In the genomic region with DNA sequence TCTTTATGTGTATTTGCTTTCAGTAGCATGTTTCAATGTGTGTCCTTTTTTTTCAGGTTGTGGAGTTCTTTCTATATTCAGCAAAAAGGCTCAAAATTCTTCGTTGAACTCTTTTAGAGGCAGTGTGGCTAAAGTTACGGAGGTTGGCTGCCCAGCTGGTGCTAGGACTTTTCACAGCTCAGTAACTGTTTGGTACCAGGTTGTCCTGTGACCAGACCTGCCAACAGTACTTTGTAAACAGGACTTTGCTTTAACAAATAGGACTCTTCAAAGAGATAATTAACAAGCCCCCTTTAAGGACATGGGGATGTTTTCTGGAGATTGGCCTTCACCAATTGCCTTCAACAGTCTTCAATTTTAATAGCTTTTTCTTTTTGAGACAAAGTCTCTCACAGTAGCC, we compare ENCODE assay signal across 12 mouse cellular contexts. TPM values are rescaled to one million over a fixed set of nuclear protein-coding genes. Genes with fewer than 3 reads are reported as not detected.
DNase-seq lines count a peak whose midpoint lies in the region; ATAC-seq and TF ChIP-seq lines count a peak whose summit lies in the region.
"Had no signal": no experiment of that assay in that cellular context is flagged by ENCODE, and none has a peak within 500 bp of the region (broad histone marks: within the 10 kb centered on the region; RNA-seq: fewer than 3 reads in every experiment).

No protein-coding gene starts in this region.

- H3K27me3 ChIP-seq in heart, embryonic 14.5 days (ENCODE audit: control insufficient read depth, insufficient read depth, low read length): no peaks in the 10 kb centered on the region
- H3K27me3 ChIP-seq in midbrain, embryonic 12.5 days: no peaks in the 10 kb centered on the region
- no peaks in the 10 kb centered on the region for H3K27me3 ChIP-seq in midbrain, embryonic 14.5 days (ENCODE audit: control insufficient read depth, insufficient read depth, low read length)
- no peaks in the 10 kb centered on the region for H3K27me3 ChIP-seq in kidney, postnatal 0 days (ENCODE audit: insufficient read depth, low read length)
- no peaks in the 10 kb centered on the region for H3K27me3 ChIP-seq in stomach, embryonic 15.5 days (replicated peaks)

- 0 out of 2 replicates have a peak, but pooled peaks cover 3% of the 10 kb centered on the region for H3K36me3 ChIP-seq in heart, embryonic 14.5 days (ENCODE audit: control insufficient read depth, insufficient read depth, low read length)
- peaks cover 8% of the 10 kb centered on the region for H3K36me3 ChIP-seq in midbrain, embryonic 12.5 days
- H3K36me3 ChIP-seq in midbrain, embryonic 14.5 days (ENCODE audit: control insufficient read depth, insufficient read depth, low read length): 0 out of 2 replicates have a peak, but pooled peaks cover 4% of the 10 kb centered on the region
- 0 out of 2 replicates have a peak, but pooled peaks cover 5% of the 10 kb centered on the region for H3K36me3 ChIP-seq in kidney, postnatal 0 days (ENCODE audit: insufficient read depth, low read length)
- peaks cover 5% of the 10 kb centered on the region; the same call in 1 of the 2 replicates for H3K36me3 ChIP-seq in stomach, embryonic 15.5 days

- no peak overlapping the region for H3K27ac ChIP-seq in heart, embryonic 14.5 days (replicated peaks in 1 of 2; ENCODE audit: control insufficient read depth in 1 of 2, insufficient read depth in 1 of 2, low read depth in 2 of 2, low read length in 2 of 2)
- H3K27ac ChIP-seq in midbrain, embryonic 12.5 days (replicated peaks): no peak overlapping the region
- H3K27ac ChIP-seq in midbrain, embryonic 14.5 days (replicated peaks; ENCODE audit: low read depth, low read length): no peak overlapping the region
- H3K27ac ChIP-seq in kidney, postnatal 0 days: no peak overlapping the region
- no peak overlapping the region for H3K27ac ChIP-seq in stomach, embryonic 15.5 days

- 77% methylated on average over 2 of the region's 2 CpGs for WGBS in heart, embryonic 14.5 days
- 75% methylated on average over 2 of the region's 2 CpGs for WGBS in midbrain, embryonic 12.5 days
- 80% methylated on average over 2 of the region's 2 CpGs for WGBS in midbrain, embryonic 14.5 days
- WGBS in kidney, postnatal 0 days: 64% methylated on average over 2 of the region's 2 CpGs
- WGBS in stomach, embryonic 15.5 days: 69% methylated on average over 2 of the region's 2 CpGs

- DNase-seq in heart, adult 8-10 months (ENCODE audit: low spot score): no peak
- DNase-seq in midbrain, embryonic 14.5 days: no peak
- DNase-seq in kidney, postnatal 0 days (ENCODE audit: low spot score): no peak
- DNase-seq in adrenal gland, adult 2 months: no peak
- no peak for DNase-seq in embryo, embryonic 10 days (ENCODE audit: low spot score)
- DNase-seq: adrenal gland, postnatal 25 days; cerebellum, adult 2 months; gastrocnemius, postnatal 10 days had no signal

- H3K4me3 ChIP-seq in heart, embryonic 14.5 days (ENCODE audit: control insufficient read depth in 1 of 2, insufficient read depth in 1 of 2, low read depth in 1 of 2, low read length in 2 of 2): no peak overlapping the region
- no peak overlapping the region for H3K4me3 ChIP-seq in midbrain, embryonic 12.5 days
- H3K4me3 ChIP-seq in midbrain, embryonic 14.5 days (replicated peaks; ENCODE audit: low read depth, low read length): no peak overlapping the region
- H3K4me3 ChIP-seq in kidney, postnatal 0 days (replicated peaks; ENCODE audit: low read depth, low read length): no peak overlapping the region
- no peak overlapping the region for H3K4me3 ChIP-seq in stomach, embryonic 15.5 days (replicated peaks)

- TF ChIP-seq CTCF in kidney, postnatal 0 days (IDR thresholded peaks at IDR 0.05; ENCODE audit: low read depth): no peak

- H3K9ac ChIP-seq in heart, embryonic 14.5 days (ENCODE audit: low read length): no peak overlapping the region
- no peak overlapping the region for H3K9ac ChIP-seq in midbrain, embryonic 12.5 days (replicated peaks)
- H3K9ac ChIP-seq in midbrain, embryonic 14.5 days (replicated peaks; ENCODE audit: low read length): no peak overlapping the region
- H3K9ac ChIP-seq in kidney, postnatal 0 days (ENCODE audit: low read depth, low read length): no peak overlapping the region
- no peak overlapping the region for H3K9ac ChIP-seq in stomach, embryonic 15.5 days

- no peak for ATAC-seq in heart, embryonic 14.5 days (ENCODE audit: insufficient number of reproducible peaks, insufficient read depth, low FRiP score, low read depth)
- ATAC-seq in midbrain, embryonic 12.5 days (ENCODE audit: low FRiP score, low read depth): no peak
- no peak for ATAC-seq in midbrain, embryonic 14.5 days (ENCODE audit: low FRiP score, low TSS enrichment)
- ATAC-seq in kidney, postnatal 0 days (replicated peaks; ENCODE audit: low FRiP score, low read depth): no peak
- no peak for ATAC-seq in stomach, embryonic 15.5 days (ENCODE audit: insufficient read depth, low FRiP score, low read depth)

- H3K9me3 ChIP-seq in heart, embryonic 14.5 days (ENCODE audit: control insufficient read depth, low read length): no peaks in the 10 kb centered on the region
- no peaks in the 10 kb centered on the region for H3K9me3 ChIP-seq in midbrain, embryonic 12.5 days
- no peaks in the 10 kb centered on the region for H3K9me3 ChIP-seq in midbrain, embryonic 14.5 days (ENCODE audit: control insufficient read depth, low read length)
- H3K9me3 ChIP-seq in kidney, postnatal 0 days (replicated peaks; ENCODE audit: low read length): no peaks in the 10 kb centered on the region
- no peaks in the 10 kb centered on the region for H3K9me3 ChIP-seq in stomach, embryonic 15.5 days

- H3K4me1 ChIP-seq in heart, embryonic 14.5 days (ENCODE audit: control insufficient read depth in 2 of 2, insufficient read depth in 2 of 2, low read length in 2 of 2): peaks cover 0 to 8% of the 10 kb centered on the region in 2 experiments; a peak in 1 of 4 replicates
- H3K4me1 ChIP-seq in midbrain, embryonic 12.5 days: no peaks in the 10 kb centered on the region
- H3K4me1 ChIP-seq in midbrain, embryonic 14.5 days (ENCODE audit: control insufficient read depth, insufficient read depth, low read length): 0 out of 2 replicates have a peak, but pooled peaks cover 5% of the 10 kb centered on the region
- 0 out of 2 replicates have a peak, but pooled peaks cover 7% of the 10 kb centered on the region for H3K4me1 ChIP-seq in kidney, postnatal 0 days (replicated peaks; ENCODE audit: insufficient read depth, low read length)
- no peaks in the 10 kb centered on the region for H3K4me1 ChIP-seq in stomach, embryonic 15.5 days

- peak overlapping the region; percentile 77 for H3K4me2 ChIP-seq in heart, embryonic 14.5 days (ENCODE audit: low read length)
- H3K4me2 ChIP-seq in midbrain, embryonic 12.5 days (replicated peaks): peak overlapping the region; percentile 74; the same call in 1 of the 2 replicates
- no peak overlapping the region for H3K4me2 ChIP-seq in midbrain, embryonic 14.5 days (ENCODE audit: low read length)
- peak overlapping the region; percentile 95 for H3K4me2 ChIP-seq in kidney, postnatal 0 days (ENCODE audit: low read length)
- peak overlapping the region; percentile 91; the same call in 1 of the 2 replicates for H3K4me2 ChIP-seq in stomach, embryonic 15.5 days

RNA-seq across cellular contexts. Expression of gene Hykk, which starts 1.1 kb away (rescaled TPM):
- polyA plus RNA-seq in heart, embryonic 14.5 days (2014; fragmentation: Nextera tagmentation; extraction: Ambion mirVana): 2.8 and 3.1 TPM in 2 replicates
- total RNA-seq in heart, adult 8-10 months (2022): 1 to 10 TPM in 3 of 4 experiments, under 1 TPM in 1; 0.87 to 1.7 (median 1.3) TPM
- 4.9 and 5.0 TPM in 2 replicates for polyA plus RNA-seq in midbrain, embryonic 12.5 days (2016; fragmentation: Nextera tagmentation; extraction: Ambion mirVana)
- polyA plus RNA-seq in midbrain, embryonic 14.5 days (2014; fragmentation: Nextera tagmentation; extraction: Ambion mirVana): 1.5 and 2.1 TPM in 2 replicates
- polyA plus RNA-seq in kidney, postnatal 0 days (2015; fragmentation: Nextera tagmentation; extraction: Ambion mirVana): 15.5 and 16.3 TPM in 2 replicates
- 3.7 and 3.8 TPM in 2 replicates for polyA plus RNA-seq in stomach, embryonic 15.5 days (2015; fragmentation: Nextera tagmentation; extraction: Ambion mirVana)
- 1 to 10 TPM; 1.5 to 2.5 TPM for total RNA-seq in adrenal gland, adult 2 months (2021)
- polyA plus RNA-seq in adrenal gland, adult 2 months (2012; rRNA removed): 0.50 and 0.61 TPM in 2 replicates

RNA-seq across cellular contexts. Expression of gene Psma4, which starts 32.4 kb away (rescaled TPM):
- 224 and 239 TPM in 2 replicates for polyA plus RNA-seq in heart, embryonic 14.5 days (2014; fragmentation: Nextera tagmentation; extraction: Ambion mirVana)
- total RNA-seq in heart, adult 8-10 months (2022): 100 to 1,000 TPM; 112 to 128 (median 120) TPM
- 263 and 273 TPM in 2 replicates for polyA plus RNA-seq in midbrain, embryonic 12.5 days (2016; fragmentation: Nextera tagmentation; extraction: Ambion mirVana)
- polyA plus RNA-seq in midbrain, embryonic 14.5 days (2014; fragmentation: Nextera tagmentation; extraction: Ambion mirVana): 273 and 276 TPM in 2 replicates
- polyA plus RNA-seq in kidney, postnatal 0 days (2015; fragmentation: Nextera tagmentation; extraction: Ambion mirVana): 317 and 325 TPM in 2 replicates
- polyA plus RNA-seq in stomach, embryonic 15.5 days (2015; fragmentation: Nextera tagmentation; extraction: Ambion mirVana): 286 and 294 TPM in 2 replicates
- 100 to 1,000 TPM; 167 to 183 TPM for total RNA-seq in adrenal gland, adult 2 months (2021)
- 12.8 and 15.1 TPM in 2 replicates for polyA plus RNA-seq in adrenal gland, adult 2 months (2012; rRNA removed)

RNA-seq across cellular contexts. Expression of gene AY074887, which starts 32.6 kb away (rescaled TPM):
- polyA plus RNA-seq in heart, embryonic 14.5 days (2014; fragmentation: Nextera tagmentation; extraction: Ambion mirVana): 1.2 and 1.3 TPM in 2 replicates
- not detected for total RNA-seq in heart, adult 8-10 months (2022)
- 0.73 and 1.2 TPM in 2 replicates for polyA plus RNA-seq in midbrain, embryonic 12.5 days (2016; fragmentation: Nextera tagmentation; extraction: Ambion mirVana)
- polyA plus RNA-seq in midbrain, embryonic 14.5 days (2014; fragmentation: Nextera tagmentation; extraction: Ambion mirVana): 0.58 and 0.81 TPM in 2 replicates
- polyA plus RNA-seq in kidney, postnatal 0 days (2015; fragmentation: Nextera tagmentation; extraction: Ambion mirVana): 0.72 and 1.1 TPM in 2 replicates
- polyA plus RNA-seq in stomach, embryonic 15.5 days (2015; fragmentation: Nextera tagmentation; extraction: Ambion mirVana): 0.48 and 0.77 TPM in 2 replicates
- total RNA-seq in adrenal gland, adult 2 months (2021): not detected
- not detected in 2 replicates for polyA plus RNA-seq in adrenal gland, adult 2 months (2012; rRNA removed)
- total RNA-seq: adrenal gland, postnatal 25 days; gastrocnemius, postnatal 10 days; left cerebral cortex, postnatal 36 days had no signal
- polyA plus RNA-seq: cerebellum, adult 2 months had no signal

RNA-seq across cellular contexts. Expression of gene Ireb2, which starts 54.6 kb away (rescaled TPM):
- 28.4 and 31.0 TPM in 2 replicates for polyA plus RNA-seq in heart, embryonic 14.5 days (2014; fragmentation: Nextera tagmentation; extraction: Ambion mirVana)
- total RNA-seq in heart, adult 8-10 months (2022): 10 to 100 TPM; 21.1 to 24.7 (median 21.8) TPM
- polyA plus RNA-seq in midbrain, embryonic 12.5 days (2016; fragmentation: Nextera tagmentation; extraction: Ambion mirVana): 69.3 and 72.6 TPM in 2 replicates
- polyA plus RNA-seq in midbrain, embryonic 14.5 days (2014; fragmentation: Nextera tagmentation; extraction: Ambion mirVana): 40.2 and 62.3 TPM in 2 replicates
- 23.4 and 24.5 TPM in 2 replicates for polyA plus RNA-seq in kidney, postnatal 0 days (2015; fragmentation: Nextera tagmentation; extraction: Ambion mirVana)
- polyA plus RNA-seq in stomach, embryonic 15.5 days (2015; fragmentation: Nextera tagmentation; extraction: Ambion mirVana): 24.9 and 29.0 TPM in 2 replicates
- total RNA-seq in adrenal gland, adult 2 months (2021): 10 to 100 TPM; 40.9 to 41.5 TPM
- polyA plus RNA-seq in adrenal gland, adult 2 months (2012; rRNA removed): 1.0 and 1.5 TPM in 2 replicates

Comparison
In these comparisons a context has a peak if more than half of its experiments do, and no peak if none do; other contexts are left out.
1. RNA of gene Psma4, which starts 32.4 kb away (polyA plus RNA-seq): 317 to 325 TPM in kidney, postnatal 0 days, 286 to 294 TPM in stomach, embryonic 15.5 days, 273 to 276 TPM in midbrain, embryonic 14.5 days, 263 to 273 TPM in midbrain, embryonic 12.5 days and 224 to 239 TPM in heart, embryonic 14.5 days; 12.8 to 15.1 TPM in adrenal gland, adult 2 months; every median in the first group is over 10 times any median in the second.